Mouse (Mus musculus): ENCODE results near the gene Ick.

GRCm38 (mm10) chr9:78124297-78124696, 15.3 kb downstream of the Ick start:
- TF ChIP-seq ZC3H11A (IDR thresholded peaks at IDR 0.05; ENCODE audit: borderline replicate concordance, low read depth, low read length) (no peak), MAFK (IDR thresholded peaks at IDR 0.05; ENCODE audit: insufficient read depth, low read depth, low read length) (no peak), HCFC1 (IDR thresholded peaks at IDR 0.05; ENCODE audit: borderline replicate concordance, insufficient read depth, low read length) (no peak)
